Mouse (Mus musculus) retina, postnatal 1 day (tissue): ENCODE data around the gene Tff3.

Experiments
- DNase-seq: peaks from one replicate; pipeline ENCODE4 v3.0.0-alpha.2; 2012

The Tff3 gene

DNA sequence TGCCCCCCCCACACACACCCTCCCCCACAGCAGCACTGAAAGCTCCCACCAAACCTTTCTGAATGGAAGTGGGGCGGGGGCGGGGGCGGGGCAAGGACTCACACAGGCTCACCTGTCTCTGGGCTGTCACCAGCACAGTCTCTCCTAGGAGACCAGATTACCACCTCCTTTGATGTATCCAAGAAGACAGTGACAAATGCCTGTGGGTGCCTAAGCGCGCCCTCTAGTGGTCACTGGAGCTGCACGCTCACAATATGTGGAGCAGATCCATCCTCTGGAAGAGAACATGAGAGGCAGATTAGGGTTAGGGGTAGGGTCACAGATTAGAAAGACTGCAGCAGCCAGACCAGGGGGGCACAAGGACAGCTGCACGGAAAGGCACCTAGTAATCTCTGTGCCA, 10.0 kb downstream of the Tff3 start:
- DNase-seq: peak; percentile 86

DNA sequence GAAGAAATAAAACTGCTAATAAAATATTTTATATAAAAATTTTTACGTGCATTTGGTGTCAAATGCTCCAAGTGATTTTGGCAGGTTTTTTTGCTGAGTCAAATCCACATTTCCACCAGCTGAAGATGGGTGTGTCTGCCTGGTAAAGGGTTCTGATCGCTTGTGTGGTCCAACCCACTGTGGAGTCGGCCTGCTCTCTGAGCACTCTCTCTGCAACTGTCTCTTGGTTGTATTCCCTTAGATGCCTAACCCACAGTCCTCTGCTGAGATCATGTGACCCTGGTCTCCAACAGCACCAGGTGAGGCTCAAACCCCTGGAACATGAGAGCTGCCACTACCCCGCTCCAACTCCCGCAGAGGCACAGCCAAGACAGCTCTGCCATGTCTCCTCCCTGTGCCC, 11.5 kb downstream of the Tff3 start:
- no peak for DNase-seq

DNA sequence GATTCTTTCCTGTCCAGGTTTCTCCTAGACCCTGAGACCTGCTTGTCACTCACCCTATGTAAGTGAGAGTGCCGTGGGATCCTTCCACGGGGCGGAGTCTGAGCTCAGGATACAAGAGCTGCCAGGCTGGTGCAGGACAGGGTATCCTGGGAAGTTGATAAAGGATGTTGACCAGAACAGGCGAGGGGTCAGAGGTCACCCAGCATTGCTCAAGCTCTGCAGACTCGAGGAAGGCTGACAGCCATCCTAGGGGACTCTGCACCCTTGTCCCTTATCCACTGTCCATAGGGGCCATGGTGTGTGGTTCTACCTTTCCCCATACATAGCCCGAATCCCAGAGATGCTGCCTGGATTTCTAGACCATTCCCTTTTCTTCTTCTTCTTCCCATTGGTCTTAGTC, 13.4 kb downstream of the Tff3 start:
- no peak for DNase-seq

DNA sequence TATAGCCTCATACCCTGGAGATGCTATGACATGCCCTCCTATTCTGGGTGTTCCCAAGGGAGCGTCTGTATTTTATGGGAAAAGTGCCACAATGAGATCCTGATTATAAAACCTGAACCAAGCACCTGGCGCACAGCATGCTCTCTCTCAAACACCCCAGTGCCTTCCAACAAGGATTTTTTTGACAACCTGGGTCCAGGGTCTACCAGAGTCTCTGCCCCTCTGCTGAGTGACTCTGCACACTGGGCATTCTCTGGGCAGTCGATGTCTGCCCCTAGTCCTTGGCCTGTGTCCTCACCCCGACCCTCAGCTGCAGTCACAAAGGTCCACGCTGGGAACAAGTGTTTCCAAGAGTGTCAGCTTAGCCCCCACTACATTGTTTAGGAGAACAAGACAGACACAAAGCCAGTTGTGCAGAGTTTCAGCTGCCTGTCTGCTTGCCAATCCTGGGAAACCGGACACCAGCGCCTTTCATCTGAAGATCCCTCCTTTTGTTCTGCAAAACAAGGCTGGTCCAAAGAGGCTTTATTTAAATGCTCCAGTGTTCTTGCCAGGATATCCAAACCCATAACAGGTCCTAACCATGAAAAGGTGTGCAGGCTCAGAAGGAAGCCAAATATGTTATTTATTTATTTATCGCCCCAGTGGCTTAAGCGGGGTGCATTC, 16.1 kb downstream of the Tff3 start:
- DNase-seq: no peak

DNA sequence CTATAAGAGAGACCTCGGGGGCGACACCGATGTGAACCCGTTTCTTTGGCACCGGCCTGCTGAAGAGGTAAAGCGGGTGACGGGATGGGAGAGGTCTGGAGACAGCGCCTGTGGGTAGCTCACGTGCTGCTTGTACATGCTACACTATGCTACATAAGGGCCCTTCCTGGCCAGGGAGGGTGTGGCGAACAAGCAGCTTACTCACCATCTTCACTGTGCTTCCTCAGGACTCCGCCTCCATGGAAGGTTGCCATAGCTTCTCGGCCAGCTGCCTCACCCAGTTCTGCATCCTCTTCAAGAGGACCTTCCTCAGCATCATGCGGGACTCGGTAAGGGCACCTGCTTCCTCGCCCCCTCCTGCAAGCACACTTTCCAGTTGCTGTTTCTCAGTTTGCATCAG, 21.1 kb downstream of the Tff3 start:
- DNase-seq: no peak

DNA sequence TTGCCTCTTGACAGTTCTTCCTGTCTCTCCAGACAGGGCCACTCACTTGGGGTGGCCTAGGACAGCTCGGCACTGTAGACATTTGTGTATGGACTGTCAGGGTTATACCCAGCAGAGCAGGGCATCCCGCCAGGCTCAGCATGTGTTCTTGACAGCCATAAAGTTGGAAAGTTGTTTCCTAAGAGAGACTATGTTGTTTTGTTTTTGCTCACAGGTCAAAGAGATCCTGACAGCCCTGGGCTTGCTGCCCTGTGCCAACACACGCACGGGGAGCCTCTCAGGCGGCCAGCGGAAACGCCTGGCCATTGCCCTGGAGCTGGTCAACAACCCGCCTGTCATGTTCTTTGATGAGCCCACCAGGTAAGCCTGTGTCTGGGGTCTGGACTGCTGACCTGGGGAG, 25.6 kb downstream of the Tff3 start:
- no peak for DNase-seq

DNA sequence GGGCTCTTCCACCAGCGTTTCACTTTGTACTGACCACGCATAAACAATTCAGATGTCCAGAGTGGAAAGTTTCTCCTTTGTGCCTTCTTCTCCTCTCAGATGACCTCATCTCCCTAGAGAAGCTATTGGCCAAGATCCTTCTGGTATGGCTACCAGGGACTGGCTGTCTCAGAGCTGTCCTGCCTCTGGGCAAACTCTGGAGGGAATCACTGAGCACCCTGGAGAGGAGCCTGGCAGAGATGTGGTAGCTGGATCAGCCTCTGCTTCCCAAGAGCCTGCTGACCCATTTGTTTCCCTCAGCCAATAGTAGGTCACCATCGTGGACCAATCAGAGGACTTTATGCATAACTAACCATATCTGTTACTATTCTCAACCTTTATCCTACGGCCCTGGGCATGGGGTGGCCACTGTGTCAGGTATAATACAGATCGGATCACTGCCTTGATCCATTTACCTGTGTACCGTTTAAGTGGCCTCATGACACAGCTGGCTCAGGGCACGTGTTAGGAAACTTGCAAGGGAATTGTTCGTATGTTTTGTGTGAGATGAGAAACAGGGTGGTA, 26.4 kb downstream of the Tff3 start:
- DNase-seq: no peak

DNA sequence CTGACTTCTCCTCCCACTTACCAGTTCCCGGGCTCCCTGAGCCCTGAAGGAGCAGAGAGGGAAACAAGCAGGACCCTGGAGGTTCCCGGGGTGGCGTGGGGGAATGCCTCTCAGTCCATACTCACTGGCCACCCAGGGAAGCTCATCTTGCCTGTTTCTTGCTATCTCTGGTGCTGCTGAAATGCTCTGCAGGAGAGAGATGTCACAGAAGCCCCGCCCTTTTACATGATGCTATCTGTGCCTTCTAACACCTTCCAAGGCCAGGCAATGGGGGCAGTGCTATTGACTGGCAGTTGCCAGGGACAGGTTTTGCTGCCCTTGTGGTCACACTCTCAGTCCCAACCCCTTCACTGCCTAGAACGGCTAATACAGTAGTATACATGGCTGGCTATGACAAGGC, 30.7 kb downstream of the Tff3 start:
- DNase-seq: no peak

DNA sequence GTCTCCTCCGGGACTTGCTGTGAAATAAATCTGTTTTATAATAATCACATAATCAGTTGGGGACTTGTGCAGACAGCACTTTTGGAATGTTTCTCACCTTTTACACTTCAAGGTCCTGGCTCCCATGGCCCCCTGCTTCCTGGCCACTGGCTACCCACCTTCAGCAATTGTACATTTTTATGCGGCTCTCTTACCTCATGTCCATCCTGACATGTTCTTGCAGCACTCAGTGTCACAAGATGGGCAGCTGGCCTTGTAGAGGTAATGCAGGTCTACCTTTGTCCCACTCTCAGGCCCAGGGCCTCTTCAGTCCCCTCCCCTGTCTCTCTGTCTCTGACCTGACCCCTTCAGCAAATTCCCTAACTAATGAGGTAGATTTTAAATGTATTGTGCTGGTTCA, 32.6 kb downstream of the Tff3 start:
- DNase-seq: no peak

DNA sequence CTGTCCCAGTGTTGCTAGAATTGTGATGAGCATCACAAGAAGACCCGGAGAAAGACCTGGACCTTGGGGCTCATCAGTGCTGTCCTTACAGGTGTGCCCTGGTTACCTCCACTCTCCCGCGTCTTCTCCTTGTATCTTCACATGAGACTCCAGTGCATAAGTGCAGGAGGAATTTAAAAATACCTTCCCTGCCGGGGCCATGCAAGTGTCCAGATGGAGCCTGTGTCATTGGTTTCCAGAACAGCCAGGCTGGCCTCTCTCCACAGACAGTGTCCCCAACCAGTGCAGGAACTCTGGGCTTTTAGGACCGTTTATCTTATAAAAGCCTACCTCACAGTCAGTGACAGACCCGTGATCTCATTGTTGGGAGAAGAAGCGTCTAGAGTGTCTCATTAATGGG, 33.9 kb downstream of the Tff3 start:
- no peak for DNase-seq

DNA sequence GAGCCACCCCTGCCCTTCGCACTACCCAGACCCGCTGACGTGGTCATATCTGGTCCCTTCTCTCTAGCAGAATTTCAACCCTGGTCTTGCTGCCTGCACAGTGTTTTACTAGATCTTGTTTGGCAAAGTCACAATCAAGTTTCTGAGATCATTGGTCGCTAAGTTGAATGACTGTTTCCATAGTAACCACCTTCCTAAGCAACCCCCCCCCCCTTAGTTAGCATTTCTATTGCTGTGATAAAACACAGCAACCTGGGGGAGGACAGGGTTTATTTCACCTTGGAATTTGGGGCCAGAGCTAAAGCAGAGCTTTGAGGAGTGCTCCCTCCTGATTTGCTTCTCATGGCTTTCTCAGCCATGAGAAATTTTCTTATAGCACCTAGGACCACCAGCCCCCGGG, 34.7 kb downstream of the Tff3 start:
- DNase-seq: no peak

DNA sequence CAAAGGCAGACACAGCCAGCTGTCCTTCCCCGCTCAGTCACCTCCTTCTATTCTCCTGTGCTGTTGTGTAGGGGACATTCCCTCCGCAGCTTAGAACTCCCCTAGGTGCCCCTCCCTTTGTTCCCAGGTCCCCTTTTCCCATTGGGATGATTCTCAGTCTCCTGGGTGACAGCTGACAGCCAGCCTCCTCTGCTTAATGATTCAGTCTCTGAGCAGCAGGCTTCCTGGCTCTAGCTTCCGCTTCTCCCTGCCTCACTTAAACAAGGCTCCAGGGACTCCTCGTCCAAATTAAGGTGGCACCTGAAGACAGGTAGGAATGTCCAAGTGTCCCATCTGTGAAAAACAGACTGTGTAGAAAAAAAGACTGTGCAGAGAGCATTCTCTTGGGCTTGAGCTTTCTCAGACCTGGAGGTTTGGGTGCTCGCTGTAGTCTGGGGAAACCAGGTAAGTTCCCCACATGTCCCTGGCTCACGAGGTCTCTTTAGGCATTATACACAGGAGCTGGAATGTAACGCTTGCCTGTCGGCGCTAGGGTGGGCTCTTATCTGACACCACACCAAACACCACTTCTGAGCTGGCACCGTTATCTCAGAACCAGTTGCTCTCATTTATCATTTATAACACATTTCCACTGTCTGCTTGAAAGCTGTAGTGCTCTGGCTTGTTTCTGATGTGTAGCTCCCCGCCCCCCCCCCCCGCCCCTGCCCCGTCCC, 38.3 kb downstream of the Tff3 start:
- DNase-seq: no peak

DNA sequence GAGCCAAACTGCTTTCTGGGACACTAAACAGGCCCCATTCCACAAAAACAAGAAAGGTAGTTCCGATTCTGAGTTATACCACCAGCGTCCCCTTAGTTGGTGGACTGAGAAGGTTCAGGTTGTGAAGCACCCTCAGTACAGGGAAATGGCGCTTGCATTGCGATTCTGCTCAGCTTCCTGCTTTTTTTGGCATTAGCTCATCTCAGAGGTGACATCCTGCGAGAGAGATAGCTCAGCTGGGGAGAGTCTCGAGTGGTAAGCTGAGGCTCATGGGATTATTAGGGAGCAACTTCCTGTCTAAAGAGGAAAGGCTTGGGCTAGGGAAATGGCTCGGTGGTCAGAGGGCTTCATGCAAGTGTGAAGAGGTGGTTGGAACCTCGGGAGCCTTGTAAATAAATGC, 39.6 kb downstream of the Tff3 start:
- no peak for DNase-seq

DNA sequence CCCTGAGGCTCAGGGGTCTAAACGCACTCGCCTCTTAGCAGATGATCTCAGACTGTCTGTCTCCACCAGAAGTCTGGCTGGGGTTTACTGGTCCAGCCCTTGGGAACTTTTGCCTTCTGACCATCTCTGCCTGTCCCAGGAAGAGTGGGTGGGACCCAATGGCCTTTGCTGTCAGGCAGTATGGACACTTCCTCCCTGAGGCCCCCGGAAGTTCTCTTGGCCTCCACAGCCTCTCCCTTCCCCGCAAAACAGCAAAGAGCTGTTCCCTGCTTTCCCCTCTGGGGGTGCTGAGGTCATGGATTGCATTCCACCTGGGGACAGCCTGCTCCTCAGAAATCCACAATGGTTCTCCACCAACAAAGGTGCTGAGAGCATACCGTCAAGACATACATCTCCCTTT, 40.7 kb downstream of the Tff3 start:
- no peak for DNase-seq

DNA sequence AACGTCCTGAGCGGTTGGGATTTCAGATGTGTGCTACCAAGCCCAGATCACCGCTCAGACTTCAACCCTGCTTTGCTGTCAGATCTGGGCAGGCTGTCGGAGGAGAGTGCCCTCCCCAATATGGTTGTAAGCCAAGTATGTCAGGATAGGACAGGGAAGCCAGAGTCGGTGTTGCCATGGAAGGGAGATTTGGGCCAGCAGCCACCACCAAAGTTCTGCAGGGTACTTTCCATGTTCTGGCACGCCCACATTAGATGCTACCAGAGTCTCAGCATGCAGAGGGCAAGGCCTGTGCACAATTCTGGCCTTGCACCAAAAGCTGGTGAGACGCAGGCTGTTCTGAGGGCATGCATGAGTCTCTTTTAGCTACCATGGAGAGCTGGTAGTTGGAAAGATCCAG, 43.2 kb downstream of the Tff3 start:
- DNase-seq: no peak

DNA sequence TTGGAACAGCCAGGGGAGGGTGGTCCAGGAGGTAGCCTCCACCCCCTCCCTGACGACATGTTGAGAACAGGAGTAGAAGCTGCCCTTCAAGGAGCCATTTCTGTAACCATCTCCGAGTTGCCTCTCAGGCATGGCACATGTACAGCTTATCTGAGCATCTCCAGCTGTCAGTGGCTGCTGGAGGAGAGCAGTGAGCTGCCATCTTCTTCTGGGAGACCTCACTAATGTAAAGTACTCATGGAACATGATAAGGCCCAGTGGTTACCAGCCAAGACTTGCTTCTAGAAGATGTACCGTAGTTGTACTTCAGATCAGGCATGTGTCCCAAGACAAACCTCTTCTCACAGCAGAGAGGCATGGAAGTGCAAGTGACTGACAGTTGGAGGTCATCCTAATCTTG, 43.9 kb downstream of the Tff3 start:
- DNase-seq: no peak

DNA sequence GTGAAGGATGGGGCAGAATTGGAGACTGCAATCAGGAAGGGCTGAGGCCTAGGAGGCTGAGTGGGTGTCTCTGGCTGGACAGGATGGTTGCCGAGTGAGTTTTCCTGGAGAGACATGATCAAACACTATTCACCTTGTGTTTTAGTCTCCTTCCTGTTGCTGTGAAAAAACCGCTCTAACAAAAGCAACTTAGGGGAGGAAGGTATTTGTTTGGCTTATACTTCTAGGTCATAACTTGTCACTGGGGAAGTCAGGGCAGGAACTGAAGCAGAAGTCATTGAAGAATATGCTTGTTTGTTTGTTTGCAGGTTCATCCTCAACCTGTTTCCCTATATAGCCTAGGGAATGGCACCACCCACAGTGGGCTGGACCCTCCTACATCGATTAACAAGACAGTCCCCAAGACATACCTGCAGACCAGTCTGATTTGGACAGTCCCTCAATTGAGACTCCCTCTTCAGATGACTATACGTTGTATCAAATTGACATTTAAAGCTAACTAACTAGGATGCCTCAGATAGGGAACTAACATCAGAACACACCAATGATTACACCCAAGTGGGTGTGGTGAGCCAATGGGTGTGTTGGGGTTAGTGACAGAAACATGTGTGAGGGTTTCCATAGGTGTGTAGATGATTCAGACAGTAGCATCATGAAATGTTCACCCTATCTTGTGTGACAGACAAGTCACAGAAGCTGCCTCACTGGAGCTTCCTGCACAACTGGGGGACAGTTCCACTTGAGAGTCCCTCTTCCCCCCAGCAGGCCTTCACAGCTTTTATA, 47.0 kb downstream of the Tff3 start:
- no peak for DNase-seq

DNA sequence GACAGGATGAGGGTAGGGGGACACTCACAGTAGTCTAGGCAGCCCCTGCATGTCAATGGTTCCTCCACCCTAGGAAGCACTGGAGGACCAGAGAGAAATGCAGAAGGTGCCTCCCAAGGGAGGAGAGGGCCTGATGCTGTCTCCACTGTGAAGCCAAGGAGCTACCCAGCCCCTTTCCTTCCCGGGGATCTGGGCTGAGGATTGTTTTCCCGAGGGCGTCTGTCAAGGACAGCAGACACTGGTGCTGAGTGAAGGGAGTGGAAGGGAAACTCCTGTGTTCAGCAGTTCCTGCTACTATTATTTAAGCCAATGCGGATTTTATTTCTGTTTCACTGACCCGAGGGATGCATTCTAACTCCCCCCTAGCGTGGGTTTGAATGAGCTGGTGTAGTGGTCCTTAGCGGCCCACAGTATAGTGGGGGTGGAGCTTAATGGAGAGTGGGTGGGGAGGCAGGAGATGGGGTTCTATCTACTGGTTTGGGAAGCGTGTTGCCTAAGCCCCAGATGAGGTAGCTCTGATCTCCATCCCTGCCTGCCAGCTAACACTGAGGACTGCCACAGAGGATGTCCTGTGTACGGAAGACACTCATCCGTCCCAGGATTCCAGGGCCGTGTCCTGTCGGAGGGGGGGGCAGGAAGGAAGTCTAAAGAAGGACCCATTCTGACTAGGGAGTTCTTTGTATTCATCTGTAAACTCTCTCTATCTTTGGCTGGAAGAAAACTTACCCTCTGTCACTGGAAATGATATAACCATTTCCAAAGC, 50.2 kb downstream of the Tff3 start:
- no peak for DNase-seq

DNA sequence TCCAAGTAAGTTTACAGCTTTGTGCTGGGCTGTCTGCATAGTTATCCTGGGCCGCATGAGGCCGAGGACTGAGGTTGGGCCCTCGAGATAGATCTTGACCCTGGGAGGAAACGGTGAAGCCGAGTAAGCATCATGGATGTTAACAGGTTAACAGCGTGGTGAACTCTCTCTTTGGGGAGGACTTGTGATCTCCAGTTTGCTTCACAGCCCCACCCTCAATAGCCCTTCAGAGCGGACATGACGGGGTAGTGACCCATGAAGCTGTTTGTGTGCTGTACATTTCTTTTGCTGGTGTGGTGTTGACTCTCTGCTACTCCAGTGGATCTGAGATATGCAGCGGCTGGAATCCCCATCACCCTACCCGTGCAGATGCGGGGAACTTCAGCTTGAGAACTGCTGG, 50.9 kb downstream of the Tff3 start:
- DNase-seq: no peak

DNA sequence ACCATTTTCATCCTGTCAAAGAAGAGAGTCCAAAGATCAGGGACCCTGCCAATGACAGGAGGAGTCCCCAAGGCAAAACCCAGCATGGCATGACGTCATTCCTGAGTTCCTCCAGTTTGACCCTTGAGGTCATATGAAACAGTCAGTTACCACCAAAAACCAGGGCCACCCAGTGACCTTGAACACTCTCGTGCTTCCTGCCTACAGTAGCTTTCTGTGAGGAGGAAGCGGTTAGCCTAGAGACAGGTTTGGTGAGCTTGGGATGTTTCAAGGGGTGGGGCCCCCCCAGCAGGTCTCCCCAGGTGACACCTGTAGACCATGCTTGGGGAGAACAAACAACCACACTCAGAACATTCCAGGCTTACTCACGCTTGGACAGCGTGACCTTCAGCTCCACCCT, 51.9 kb downstream of the Tff3 start:
- no peak for DNase-seq

DNA sequence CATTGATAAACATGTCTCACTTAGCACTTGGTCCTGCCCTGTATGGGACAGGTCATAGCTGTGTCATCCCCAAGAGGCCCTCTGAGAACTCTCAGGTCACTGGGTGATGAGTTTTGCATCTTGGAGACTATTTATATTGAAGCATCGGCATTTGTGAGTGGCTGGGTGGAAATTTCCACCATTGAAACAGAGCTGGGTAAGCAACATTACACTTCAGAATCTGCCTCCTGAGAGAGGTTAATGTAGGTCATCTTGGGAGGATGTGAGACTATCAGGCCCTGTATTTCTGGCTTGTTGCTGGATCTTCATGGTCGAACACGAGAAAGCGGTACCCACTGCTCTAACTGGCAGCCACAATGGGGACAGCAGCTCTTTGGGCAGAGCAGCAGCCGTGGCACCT, 54.0 kb downstream of the Tff3 start:
- DNase-seq: no peak
